Mouse (Mus musculus) kidney, adult 2 months (tissue): ENCODE measurements at regions not wholly inside any gene's neighbourhood (a gene's known extent, or its start where the extent isn't known, plus 50 kb on each side); places are given as distances from the start of the nearest gene placed in this dataset.

Source experiments
- DNase-seq: peaks from one replicate; pipeline ENCODE4 v3.0.0; 2021
- H3K27ac ChIP-seq: fragments of 200-500 bp; 2 replicates; pipeline ENCODE4 v1.5.1; 2012; ENCODE audit warnings: low read depth, low read length, control low read depth, inconsistent platforms; ENCODE audit not compliant: insufficient read depth
- H3K27me3 ChIP-seq: fragments of 200-500 bp; replicated peaks from 2 replicates; pipeline ENCODE4 v1.6.1; 2012; ENCODE audit warnings: mild to moderate bottlenecking, moderate library complexity, low read length, inconsistent platforms; ENCODE audit not compliant: control insufficient read depth, insufficient read depth
- H3K36me3 ChIP-seq: fragments of 200-500 bp; 2 replicates; pipeline ENCODE4 v1.6.1; 2012; ENCODE audit warnings: mild to moderate bottlenecking, moderate library complexity, low read length, inconsistent platforms; ENCODE audit not compliant: control insufficient read depth, insufficient read depth
- H3K4me1 ChIP-seq: fragments of 200-500 bp; 2 replicates; pipeline ENCODE4 v1.6.1; 2011; ENCODE audit warnings: low read length; ENCODE audit not compliant: control insufficient read depth, insufficient read depth
- H3K4me3 ChIP-seq: fragments of 200-500 bp; 2 replicates; pipeline ENCODE4 v1.5.1; 2011; ENCODE audit warnings: mild to moderate bottlenecking, low read depth, low read length, control low read depth; ENCODE audit not compliant: insufficient read depth
- CTCF ChIP-seq: fragments of 200-500 bp; conservative IDR thresholded peaks from 2 replicates; pipeline ENCODE4 v1.5.1; 2011; ENCODE audit warnings: low read depth, mild to moderate bottlenecking, control low read depth, low read length, moderate library complexity, mixed read lengths; ENCODE audit not compliant: insufficient read depth, insufficient read length
- POLR2A ChIP-seq: fragments of 200-500 bp; IDR thresholded peaks from one replicate; pipeline ENCODE4 v1.6.1; 2011; ENCODE audit warnings: low read depth, low read length, control low read depth
- WGBS: fragments of 180-500 bp; shearing (Covaris S2); methylation state at CpG from one replicate; pipeline ENCODE4 v1.1.7; 2018; 5-methylcytosine and 5-hydroxymethylcytosine counted together

GRCm38 (mm10) chr2:166240056-166240455 is 84.6 kb upstream of the Sulf2 start:
- H3K36me3 ChIP-seq = no peaks in the 10 kb centered on the region
- no peaks in the 10 kb centered on the region for H3K4me1 ChIP-seq
- no peak overlapping the region for H3K4me3 ChIP-seq
- no peak for DNase-seq
- no peak for TF ChIP-seq POLR2A
- TF ChIP-seq CTCF = no peak
- H3K27me3 ChIP-seq = no peaks in the 10 kb centered on the region
- H3K27ac ChIP-seq = no peak overlapping the region
- WGBS = 71% methylated on average over 4 of the region's 4 CpGs

GRCm38 (mm10) chr2:166237554-166238269 is 82.2 kb upstream of the Sulf2 start:
- H3K27me3 ChIP-seq = no peaks in the 10 kb centered on the region
- no peak overlapping the region for H3K4me3 ChIP-seq
- WGBS = 57% methylated on average over 13 of the region's 13 CpGs
- TF ChIP-seq CTCF = no peak
- no peaks in the 10 kb centered on the region for H3K4me1 ChIP-seq
- H3K27ac ChIP-seq = no peak overlapping the region
- H3K36me3 ChIP-seq = no peaks in the 10 kb centered on the region
- DNase-seq = peak; percentile 20

GRCm38 (mm10) chr2:166236102-166236501 is 80.6 kb upstream of the Sulf2 start:
- no peak for TF ChIP-seq POLR2A
- no peak for TF ChIP-seq CTCF
- 94% methylated on average over 5 of the region's 5 CpGs for WGBS

GRCm38 (mm10) chr2:166234579-166235212 is 79.2 kb upstream of the Sulf2 start:
- no peaks in the 10 kb centered on the region for H3K36me3 ChIP-seq
- H3K4me1 ChIP-seq = no peaks in the 10 kb centered on the region
- H3K4me3 ChIP-seq = no peak overlapping the region
- no peak for DNase-seq
- TF ChIP-seq POLR2A (no peak), CTCF (no peak)
- 86% methylated on average over 7 of the region's 7 CpGs for WGBS
- H3K27ac ChIP-seq = no peak overlapping the region
- no peaks in the 10 kb centered on the region for H3K27me3 ChIP-seq

More at GRCm38 (mm10) chr2:166236102-166236501, 80.6 kb upstream of the Sulf2 start:
- DNase-seq = no peak
- no peaks in the 10 kb centered on the region for H3K27me3 ChIP-seq
- no peaks in the 10 kb centered on the region for H3K4me1 ChIP-seq
- no peak overlapping the region for H3K4me3 ChIP-seq
- H3K27ac ChIP-seq = no peak overlapping the region
- no peaks in the 10 kb centered on the region for H3K36me3 ChIP-seq

- Histone ChIP-seq H3K36me3 (no peaks in the 10 kb centered on the region), H3K27me3 (no peaks in the 10 kb centered on the region), H3K27ac (no peak overlapping the region), H3K4me3 (no peak overlapping the region), H3K4me1 (no peaks in the 10 kb centered on the region)
- no peak for TF ChIP-seq CTCF
- TF ChIP-seq POLR2A = no peak
- WGBS = 69% methylated on average over 1 of the region's 1 CpGs
- peak; percentile 65 for DNase-seq
These were observed 77.8 kb upstream of the Sulf2 start for GRCm38 (mm10) chr2:166233246-166233645.

- no peaks in the 10 kb centered on the region for H3K4me1 ChIP-seq
- WGBS = 65% methylated on average over 3 of the region's 3 CpGs
These were observed 76.9 kb upstream of the Sulf2 start for GRCm38 (mm10) chr2:166232376-166232775.

GRCm38 (mm10) chr2:166230617-166231016 is 75.2 kb upstream of the Sulf2 start:
- 92% methylated on average over 6 of the region's 6 CpGs for WGBS
- H3K36me3 ChIP-seq = no peaks in the 10 kb centered on the region
- TF ChIP-seq CTCF = no peak
- no peak for TF ChIP-seq POLR2A
- no peaks in the 10 kb centered on the region for H3K27me3 ChIP-seq
- H3K4me3 ChIP-seq = no peak overlapping the region
- no peaks in the 10 kb centered on the region for H3K4me1 ChIP-seq
- H3K27ac ChIP-seq = no peak overlapping the region
- DNase-seq = no peak

More at GRCm38 (mm10) chr2:166232376-166232775, 76.9 kb upstream of the Sulf2 start:
- TF ChIP-seq CTCF = no peak
- no peak for TF ChIP-seq POLR2A
- no peak overlapping the region for H3K27ac ChIP-seq
- DNase-seq = no peak
- H3K4me3 ChIP-seq = no peak overlapping the region
- no peaks in the 10 kb centered on the region for H3K36me3 ChIP-seq
- no peaks in the 10 kb centered on the region for H3K27me3 ChIP-seq
